Mouse (Mus musculus): ENCODE data around the gene Rpl37. TPM values are rescaled to one million over a fixed set of nuclear protein-coding genes. Genes with fewer than 3 reads are reported as not detected.

The Rpl37 gene
- polyA plus RNA-seq, 1 experiment = 981 TPM

GRCm38 (mm10) chr15:5165121-5165773 lies 48.8 kb downstream of the Rpl37 start:
- TF ChIP-seq CTCF (IDR thresholded peaks at IDR 0.05; ENCODE audit: borderline replicate concordance, insufficient read depth, low read depth, low read length) (no peak), POLR2A (IDR thresholded peaks at IDR 0.05; ENCODE audit: borderline replicate concordance, insufficient read depth, low read length) (no peak)
- H3K27ac ChIP-seq (ENCODE audit: insufficient read depth, low read length) = no peak overlapping the region
- WGBS = 85% methylated on average over 12 of the region's 12 CpGs
- no peak for DNase-seq
- H3K4me3 ChIP-seq (replicated peaks; ENCODE audit: insufficient read depth, low read depth, low read length) = no peak overlapping the region
- H3K4me1 ChIP-seq (ENCODE audit: control insufficient read depth, insufficient read depth, low read length) = no peaks in the 10 kb centered on the region
- H3K27me3 ChIP-seq (ENCODE audit: control insufficient read depth, insufficient read depth, low read length) = no peaks in the 10 kb centered on the region

Other genes with a start within 250 kb of the Rpl37 start
- not detected in 2 replicates for gene Mroh2b, start 217.9 kb upstream of the Rpl37 start, polyA plus RNA-seq (2012; rRNA removed)
- gene C7, start 52.9 kb upstream of the Rpl37 start, polyA plus RNA-seq (2012; rRNA removed) = 0.03 and 0.07 TPM in 2 replicates
- gene Card6, start 8.1 kb upstream of the Rpl37 start, polyA plus RNA-seq (2012; rRNA removed) = 0.59 and 0.70 TPM in 2 replicates
- 19.5 and 20.6 TPM in 2 replicates for gene Prkaa1, start 27.2 kb downstream of the Rpl37 start, polyA plus RNA-seq (2012; rRNA removed)
- 55.4 and 59.6 TPM in 2 replicates for gene Ttc33, start 68.9 kb downstream of the Rpl37 start, polyA plus RNA-seq (2012; rRNA removed)
- 1.1 and 1.2 TPM in 2 replicates for gene Ptger4, start 127.5 kb downstream of the Rpl37 start, polyA plus RNA-seq (2012; rRNA removed)

Measured in cerebellum, adult 2 months (tissue).